Mouse (Mus musculus) monocyte, adult 2 months (primary cell): ENCODE measurements around the gene Lancl3.

Source experiments
- DNase-seq, 2 experiments: peaks; one replicate each; pipeline ENCODE4 v3.0.0; 2022; ENCODE audit warnings: low spot score in 2 of 2, low read depth in 1 of 2

Lancl3 gene

GRCm38 (mm10) chrX:9199761-9200371 lies at the start of gene Lancl3:
TSS of gene Lancl3 (plus strand) at chrX:9199902.
- DNase-seq: no peak

GRCm38 (mm10) chrX:9179011-9179410 lies 20.7 kb upstream of the Lancl3 start:
- DNase-seq: no peak

GRCm38 (mm10) chrX:9181570-9181969 lies 18.1 kb upstream of the Lancl3 start:
- no peak for DNase-seq

- DNase-seq: no peak
These were observed 747 bp downstream of the Lancl3 start for GRCm38 (mm10) chrX:9200380-9200917.

GRCm38 (mm10) chrX:9201954-9202353 lies 2.3 kb downstream of the Lancl3 start:
- DNase-seq: no peak

- DNase-seq: no peak
These were observed 3.2 kb downstream of the Lancl3 start for GRCm38 (mm10) chrX:9202781-9203405.

GRCm38 (mm10) chrX:9205121-9205520 lies 5.4 kb downstream of the Lancl3 start:
- DNase-seq: no peak

GRCm38 (mm10) chrX:9216244-9216643 lies 16.5 kb downstream of the Lancl3 start:
- no peak for DNase-seq

GRCm38 (mm10) chrX:9219570-9219969 lies 19.9 kb downstream of the Lancl3 start:
- DNase-seq: no peak

GRCm38 (mm10) chrX:9221206-9221605 lies 21.5 kb downstream of the Lancl3 start:
- DNase-seq: no peak

- no peak for DNase-seq
These were observed 22.0 kb downstream of the Lancl3 start for GRCm38 (mm10) chrX:9221736-9222135.

GRCm38 (mm10) chrX:9222412-9223221 lies 22.9 kb downstream of the Lancl3 start:
- no peak for DNase-seq

- no peak for DNase-seq
These were observed 27.4 kb downstream of the Lancl3 start for GRCm38 (mm10) chrX:9227105-9227504.

GRCm38 (mm10) chrX:9240737-9241591 lies 41.3 kb downstream of the Lancl3 start:
- DNase-seq: no peak

GRCm38 (mm10) chrX:9243381-9243864 lies 43.7 kb downstream of the Lancl3 start:
- DNase-seq: no peak

GRCm38 (mm10) chrX:9244603-9245336 lies 45.1 kb downstream of the Lancl3 start:
- DNase-seq: no peak

- no peak for DNase-seq
These were observed 49.2 kb downstream of the Lancl3 start for GRCm38 (mm10) chrX:9248911-9249310.

GRCm38 (mm10) chrX:9253990-9254389 lies 54.3 kb downstream of the Lancl3 start:
- DNase-seq: no peak

- no peak for DNase-seq
These were observed 55.2 kb downstream of the Lancl3 start for GRCm38 (mm10) chrX:9254901-9255300.

GRCm38 (mm10) chrX:9256766-9257165 lies 57.1 kb downstream of the Lancl3 start, which contains the start of gene Gm14862:
TSS of gene Gm14862 (minus strand) at chrX:9256899.
- DNase-seq: no peak
